Mouse (Mus musculus) thymus, adult 2 months (tissue): ENCODE measurements at regions not wholly inside any gene's neighbourhood (a gene's known extent, or its start where the extent isn't known, plus 50 kb on each side); places are given as distances from the start of the nearest gene placed in this dataset.

Experiments used
- DNase-seq: peaks from one replicate; pipeline ENCODE4 v3.0.0; 2021
- H3K27ac ChIP-seq: fragments of 200-500 bp; 2 replicates; pipeline ENCODE4 v1.5.1; 2012; ENCODE audit warnings: low read length, control low read depth; ENCODE audit not compliant: control insufficient read depth, insufficient read depth
- H3K27me3 ChIP-seq: fragments of 200-500 bp; 2 replicates; pipeline ENCODE4 v1.6.1; 2012; ENCODE audit warnings: mild to moderate bottlenecking, low read length, moderate library complexity, mixed read lengths; ENCODE audit not compliant: control insufficient read depth, insufficient read depth
- H3K36me3 ChIP-seq: fragments of 200-500 bp; 2 replicates; pipeline ENCODE4 v1.6.1; 2012; ENCODE audit warnings: mild to moderate bottlenecking, low read length, moderate library complexity; ENCODE audit not compliant: control insufficient read depth, insufficient read depth
- H3K4me1 ChIP-seq: fragments of 200-500 bp; replicated peaks from 2 replicates; pipeline ENCODE4 v1.6.1; 2012; ENCODE audit warnings: low read length; ENCODE audit not compliant: control insufficient read depth, insufficient read depth
- H3K4me3 ChIP-seq: fragments of 200-500 bp; 2 replicates; pipeline ENCODE4 v1.5.1; 2012; ENCODE audit warnings: mild to moderate bottlenecking, low read length, control low read depth, moderate library complexity; ENCODE audit not compliant: control insufficient read depth, insufficient read depth
- CTCF ChIP-seq: fragments of 200-500 bp; IDR thresholded peaks from 2 replicates; pipeline ENCODE4 v1.5.1; 2012; ENCODE audit warnings: mild to moderate bottlenecking, control low read depth, low read length, moderate library complexity, borderline replicate concordance; ENCODE audit not compliant: control insufficient read depth, poor library complexity, insufficient read depth; ENCODE audit errors: extremely low read depth
- POLR2A ChIP-seq: fragments of 200-500 bp; IDR thresholded peaks from 2 replicates; pipeline ENCODE4 v1.6.1; 2012; ENCODE audit warnings: mild to moderate bottlenecking, low read length, control low read depth, moderate library complexity; ENCODE audit not compliant: control insufficient read depth, poor library complexity, insufficient read depth; ENCODE audit errors: extremely low read depth
- WGBS: fragments of 180-500 bp; shearing (Covaris S2); methylation state at CpG from one replicate; pipeline ENCODE4 v1.1.7; 2018; 5-methylcytosine and 5-hydroxymethylcytosine counted together

DNA sequence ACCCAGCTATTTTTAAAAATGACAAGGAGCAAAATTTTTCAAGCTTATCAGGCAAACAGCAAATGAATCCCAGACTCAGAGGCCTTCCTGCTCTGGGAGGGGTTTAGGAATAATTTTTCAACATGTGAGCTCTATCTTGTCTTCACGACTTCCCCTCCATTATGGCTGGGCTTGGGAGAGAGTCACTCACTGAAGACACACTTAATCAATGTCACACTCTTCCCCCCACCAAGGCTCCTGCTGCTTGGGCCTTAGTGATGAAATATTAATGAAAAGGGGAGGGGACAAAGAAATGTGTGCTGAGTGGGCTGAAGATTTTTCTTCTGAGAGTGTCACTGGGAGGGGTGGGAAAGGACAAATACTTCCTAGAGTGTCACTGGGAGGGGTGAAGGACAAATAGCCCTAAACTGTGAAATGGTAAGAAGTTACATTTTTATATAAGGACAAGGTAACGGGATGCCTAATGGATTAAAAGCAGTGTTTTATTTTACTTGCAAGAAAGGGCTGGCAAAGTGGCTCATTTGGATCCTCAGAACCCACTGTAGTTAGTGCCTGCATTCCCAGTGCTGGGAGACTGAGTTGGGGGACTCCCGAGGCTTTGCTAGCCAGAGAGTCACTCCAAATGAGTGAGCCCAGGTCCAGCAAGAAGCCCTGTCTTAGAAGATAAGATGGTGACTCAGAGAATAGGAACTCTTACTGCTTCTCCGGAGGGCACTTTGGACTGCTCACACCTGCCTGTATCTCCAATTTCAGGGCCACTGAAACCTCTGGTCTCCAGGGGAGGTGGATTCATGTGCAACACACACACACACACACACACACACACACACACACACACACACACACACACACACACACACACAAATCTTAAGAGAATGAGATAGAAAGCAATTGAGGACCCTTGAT lies 258.5 kb downstream of the Sox11 start:
- Histone ChIP-seq H3K36me3 (no peaks in the 10 kb centered on the region), H3K27me3 (no peaks in the 10 kb centered on the region), H3K4me3 (no peak overlapping the region), H3K4me1 (no peaks in the 10 kb centered on the region), H3K27ac (no peak overlapping the region)
- DNase-seq = no peak
- TF ChIP-seq POLR2A (no peak), CTCF (no peak)
- WGBS = 54% methylated on average over 4 of the region's 4 CpGs

DNA sequence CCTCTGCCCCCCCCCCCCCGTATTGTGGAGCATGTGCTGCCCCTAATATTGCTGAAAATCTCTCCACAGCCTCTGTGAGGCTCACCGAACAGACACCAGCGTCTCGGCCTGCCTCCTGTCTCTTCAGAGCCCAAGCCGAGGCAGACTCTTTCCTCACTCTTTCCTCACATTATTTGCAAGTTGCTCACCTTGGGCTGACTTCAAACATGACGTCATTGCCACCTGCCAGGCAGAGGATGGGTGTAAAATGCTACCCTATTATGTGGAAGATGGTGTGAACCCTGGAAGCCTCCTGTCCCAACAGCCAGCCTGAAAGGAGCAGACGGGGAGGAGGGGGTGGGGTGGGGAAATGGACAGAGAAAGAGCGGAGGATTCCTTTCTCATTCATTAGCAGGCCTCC lies 259.3 kb downstream of the Sox11 start:
- TF ChIP-seq POLR2A (no peak), CTCF (no peak)
- WGBS = 17% methylated on average over 8 of the region's 8 CpGs
- Histone ChIP-seq H3K36me3 (no peaks in the 10 kb centered on the region), H3K4me3 (no peak overlapping the region), H3K27ac (no peak overlapping the region), H3K27me3 (no peaks in the 10 kb centered on the region), H3K4me1 (no peaks in the 10 kb centered on the region)
- no peak for DNase-seq

DNA sequence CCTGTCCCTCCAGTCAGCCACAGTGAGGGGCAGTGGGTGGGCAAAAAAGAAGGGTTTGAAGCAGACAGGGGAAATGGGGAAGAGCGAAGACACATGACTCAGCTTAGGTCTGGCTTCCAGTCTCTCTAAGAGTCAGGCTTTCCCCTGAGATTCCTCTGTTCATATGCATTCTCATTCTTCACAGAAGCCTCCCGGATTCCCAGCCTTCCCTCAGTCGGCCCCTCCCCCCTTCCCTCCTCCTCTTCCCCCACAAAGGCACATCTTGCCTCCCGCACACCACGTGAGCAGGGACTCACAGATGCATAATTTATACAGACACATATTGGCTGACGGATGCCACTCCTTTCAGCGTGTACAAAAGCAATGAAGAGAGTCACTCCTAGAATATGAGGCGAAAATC lies 259.8 kb downstream of the Sox11 start:
- no peaks in the 10 kb centered on the region for H3K27me3 ChIP-seq
- H3K4me1 ChIP-seq = no peaks in the 10 kb centered on the region
- 19% methylated on average over 8 of the region's 8 CpGs for WGBS
- TF ChIP-seq POLR2A (no peak), CTCF (no peak)
- H3K4me3 ChIP-seq = no peak overlapping the region
- DNase-seq = no peak
- H3K27ac ChIP-seq = no peak overlapping the region
- no peaks in the 10 kb centered on the region for H3K36me3 ChIP-seq

DNA sequence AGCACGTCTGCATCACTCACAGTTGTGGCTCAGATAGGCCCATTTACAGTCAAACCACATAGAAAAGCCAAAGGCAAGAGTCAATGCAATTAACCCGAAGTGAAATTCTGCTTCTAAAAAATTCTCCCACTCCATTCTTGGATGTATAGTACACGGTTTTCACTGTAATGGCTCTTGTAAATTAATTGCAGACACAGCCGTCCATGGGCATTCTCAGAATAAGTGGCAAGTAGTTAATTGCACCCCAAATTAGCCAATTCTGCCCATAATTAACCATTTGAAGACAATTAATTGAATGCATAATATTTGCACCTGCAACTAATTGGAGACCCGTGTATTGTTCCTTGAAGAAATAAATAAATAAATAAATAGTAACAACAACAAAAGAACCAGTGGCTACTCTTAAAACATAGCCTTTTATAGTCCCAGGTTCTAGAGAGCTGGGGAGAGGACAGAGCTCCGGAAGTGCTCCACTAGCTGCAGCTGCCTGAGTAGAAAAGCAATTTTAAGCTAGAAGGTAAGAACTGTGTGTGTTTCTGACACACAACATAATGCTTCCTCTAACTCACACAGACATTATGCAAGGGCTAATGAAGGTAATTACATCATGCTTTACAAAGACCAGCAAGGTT lies 266.2 kb downstream of the Sox11 start:
- DNase-seq = no peak
- Histone ChIP-seq H3K4me1 (no peaks in the 10 kb centered on the region), H3K4me3 (no peak overlapping the region), H3K36me3 (no peaks in the 10 kb centered on the region), H3K27me3 (no peaks in the 10 kb centered on the region), H3K27ac (no peak overlapping the region)
- no peak for TF ChIP-seq POLR2A
- TF ChIP-seq CTCF = no peak
- WGBS = 88% methylated on average over 6 of the region's 6 CpGs

DNA sequence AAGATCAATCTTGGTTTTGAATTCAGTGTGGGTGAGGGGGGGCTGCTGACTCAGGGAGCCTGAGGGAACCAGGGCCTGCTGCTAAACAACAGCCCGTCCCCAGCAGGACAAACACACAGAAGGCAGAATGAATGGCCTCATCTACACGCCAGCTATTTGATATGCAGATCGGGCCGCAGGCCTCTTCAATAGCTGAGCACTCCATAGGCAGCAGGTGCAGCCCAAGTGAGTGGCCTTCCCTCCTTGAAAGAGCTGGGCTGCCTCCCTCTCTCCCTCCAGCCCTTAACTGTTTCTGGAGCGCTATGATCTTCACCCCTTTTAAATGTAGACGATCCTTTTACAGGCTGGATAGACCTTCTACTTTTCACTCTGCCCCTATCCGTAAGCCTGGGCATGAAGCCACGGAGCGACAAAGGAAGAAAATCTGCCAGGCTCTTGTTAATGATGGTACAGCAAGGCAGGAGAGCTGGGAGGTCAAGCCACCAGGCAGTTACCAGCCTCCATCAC lies 277.3 kb downstream of the Sox11 start:
- WGBS = 79% methylated on average over 9 of the region's 9 CpGs
- Histone ChIP-seq H3K4me1 (no peaks in the 10 kb centered on the region), H3K36me3 (no peaks in the 10 kb centered on the region), H3K4me3 (no peak overlapping the region), H3K27ac (no peak overlapping the region), H3K27me3 (no peaks in the 10 kb centered on the region)
- TF ChIP-seq POLR2A (no peak), CTCF (no peak)
- DNase-seq = no peak

DNA sequence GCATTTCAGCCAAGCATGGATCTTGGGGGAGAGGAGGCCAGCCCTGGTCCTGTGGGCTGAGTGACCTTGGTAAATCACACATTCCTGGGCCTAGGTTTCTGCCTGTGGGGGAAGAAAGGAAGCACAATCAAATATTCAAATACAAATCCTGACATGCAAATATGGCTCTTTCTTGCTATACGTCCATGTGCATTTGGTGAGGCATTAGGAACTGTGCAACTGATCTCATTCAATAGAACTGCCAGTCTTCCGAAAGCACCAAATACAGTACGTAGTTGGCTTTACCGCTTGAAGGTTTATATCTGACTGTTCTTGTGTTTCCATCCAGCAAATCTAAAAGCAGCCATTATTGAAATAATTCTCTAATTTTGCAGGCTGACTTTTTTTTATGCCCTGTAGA lies 278.9 kb downstream of the Sox11 start:
- Histone ChIP-seq H3K27me3 (no peaks in the 10 kb centered on the region), H3K36me3 (no peaks in the 10 kb centered on the region), H3K27ac (no peak overlapping the region), H3K4me1 (no peaks in the 10 kb centered on the region), H3K4me3 (no peak overlapping the region)
- 97% methylated on average over 4 of the region's 4 CpGs for WGBS
- DNase-seq = no peak
- no peak for TF ChIP-seq POLR2A
- TF ChIP-seq CTCF = no peak
